Mouse (Mus musculus) kidney, embryonic 16.5 days (tissue): ENCODE measurements around the gene Ankrd13b. TPM values are rescaled to one million over a fixed set of nuclear protein-coding genes. Genes with fewer than 3 reads are reported as not detected.
"Not testable (repeated sequence)": the region's sequence is repeated elsewhere in the genome, so short reads cannot be mapped to it uniquely, and the experiment has no call there.

Experiments used
- ATAC-seq: fragments of 200-750 bp; cut with Nextera tagmentation; 2 replicates; pipeline ENCODE4 v1.8.0; 2017; ENCODE audit warnings: moderate TSS enrichment; ENCODE audit not compliant: low FRiP score, low TSS enrichment
- H3K27ac ChIP-seq: fragments of 300-500 bp; sonication (generic); 2 replicates; pipeline ENCODE4 v1.5.1; 2014; ENCODE audit warnings: low read length
- H3K27me3 ChIP-seq: fragments of 300-500 bp; sonication (generic); 2 replicates; pipeline ENCODE4 v1.6.1; 2014; ENCODE audit warnings: low read length, control low read depth, mixed read lengths; ENCODE audit not compliant: insufficient read depth
- H3K36me3 ChIP-seq: fragments of 300-500 bp; sonication (generic); 2 replicates; pipeline ENCODE4 v1.6.1; 2014; ENCODE audit warnings: low read length, control low read depth, mixed read lengths; ENCODE audit not compliant: insufficient read depth
- H3K4me1 ChIP-seq: fragments of 300-500 bp; sonication (generic); 2 replicates; pipeline ENCODE4 v1.6.1; 2014; ENCODE audit warnings: low read length, control low read depth, mixed read lengths; ENCODE audit not compliant: insufficient read depth
- H3K4me2 ChIP-seq: fragments of 300-500 bp; sonication (generic); replicated peaks from 2 replicates; pipeline ENCODE4 v1.6.1; 2014; ENCODE audit warnings: low read depth, low read length
- H3K4me3 ChIP-seq: fragments of 300-500 bp; sonication (generic); 2 replicates; pipeline ENCODE4 v1.5.1; 2014; ENCODE audit warnings: mild to moderate bottlenecking, low read length
- H3K9ac ChIP-seq: fragments of 300-500 bp; sonication (generic); replicated peaks from 2 replicates; pipeline ENCODE4 v1.6.1; 2014; ENCODE audit warnings: low read length
- H3K9me3 ChIP-seq: fragments of 300-500 bp; sonication (generic); 2 replicates; pipeline ENCODE4 v1.6.1; 2016; ENCODE audit warnings: low read length, control low read depth
- WGBS: fragments of 180-500 bp; shearing (Covaris S2); extraction: QIAGEN DNeasy Blood & Tissue Kit; methylation state at CpG from one replicate; pipeline ENCODE4 v1.1.7; 2014; 5-methylcytosine and 5-hydroxymethylcytosine counted together
- polyA plus RNA-seq: library from polyadenylated mRNA; unstranded; fragments of >200 nt; fragmentation: Nextera tagmentation; extraction: Ambion mirVana; gene quantifications from 2 replicates; pipeline ENCODE4 v1.2.1, GENCODE M21; 2015

Ankrd13b gene
- 3.5 and 4.0 TPM in 2 replicates for polyA plus RNA-seq

DNA sequence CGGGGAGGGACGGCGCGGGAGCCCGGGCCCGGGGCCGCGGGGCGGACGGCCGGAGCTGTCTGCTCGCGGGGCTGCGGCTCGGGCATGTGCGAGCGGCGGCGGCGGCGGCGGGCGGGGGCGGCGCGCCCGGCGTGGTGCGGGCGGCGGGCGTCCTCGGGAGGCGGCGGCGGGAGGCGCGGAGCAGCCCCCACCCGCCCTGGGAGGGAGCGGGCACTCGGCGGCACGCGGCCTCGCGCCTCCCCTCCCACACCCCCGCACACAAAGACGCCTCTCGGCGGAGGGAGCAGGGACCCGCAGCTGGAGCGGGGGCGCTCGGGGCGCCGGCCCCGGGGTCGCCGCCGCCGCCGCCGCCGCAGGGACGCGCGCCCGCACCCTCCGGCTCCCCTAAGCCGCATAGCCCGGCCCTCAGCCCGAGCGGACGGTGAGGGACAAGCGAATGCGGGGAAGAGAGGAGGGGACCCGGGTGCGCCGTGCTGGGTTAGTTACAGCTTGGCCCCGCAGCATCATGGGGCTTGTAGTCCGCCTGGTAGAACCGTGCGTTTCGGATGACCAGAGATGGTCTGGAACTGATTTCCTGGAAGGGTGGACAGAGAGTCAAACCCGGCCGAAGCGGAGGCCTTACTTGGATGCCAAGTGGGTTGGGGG lies at the start of gene Ankrd13b:
TSS of gene Ankrd13b (minus strand) at position 88 of the 645 bp plus-strand sequence.
- Histone ChIP-seq H3K27me3 (no peaks in the 10 kb centered on the region), H3K27ac (peak within 1 kb of the TSS; percentile 21; the same call in 1 of the 2 replicates), H3K4me1 (peaks cover 63% of the 10 kb centered on the region), H3K4me2 (peak within 1 kb of the TSS; percentile 97), H3K36me3 (no peaks in the 10 kb centered on the region), H3K4me3 (peak within 1 kb of the TSS; percentile 91), H3K9me3 (no peaks in the 10 kb centered on the region), H3K9ac (peak within 1 kb of the TSS; percentile 86)
- ATAC-seq: peak; percentile 60
- WGBS: under 1% methylated on average over 42 of the region's 87 CpGs

DNA sequence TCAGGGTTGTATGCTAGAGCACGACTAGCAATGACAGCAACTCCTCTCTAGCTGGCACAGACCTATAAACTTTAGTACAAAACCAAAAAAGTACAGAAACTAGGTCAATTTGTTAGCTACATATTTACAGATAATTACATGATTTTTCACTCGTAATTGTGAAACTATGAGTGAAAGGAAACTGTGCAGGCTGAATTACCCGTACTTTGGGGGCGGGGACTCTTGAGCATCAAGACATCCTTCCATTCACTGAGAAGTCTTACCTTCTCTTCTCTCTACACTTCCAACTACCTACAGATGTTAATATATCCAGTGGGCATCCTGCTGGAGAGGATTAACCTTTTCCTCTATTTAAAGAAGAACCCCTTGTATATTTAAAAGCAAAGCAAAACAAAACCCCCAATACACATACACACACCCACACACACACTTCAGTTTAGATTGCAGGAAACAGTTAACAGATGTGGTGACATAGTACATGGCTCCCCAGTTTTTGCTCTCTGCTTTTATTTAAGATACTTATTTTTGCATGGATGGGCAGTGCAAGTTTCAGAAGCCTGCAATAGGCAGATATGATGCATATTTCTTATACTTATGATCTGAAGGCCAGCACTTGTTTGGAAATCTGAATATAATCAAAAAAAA lies 42.8 kb upstream of the Ankrd13b start:
- no peak overlapping the region for H3K4me2 ChIP-seq
- no peak overlapping the region for H3K27ac ChIP-seq
- H3K9ac ChIP-seq: no peak overlapping the region
- no peak for ATAC-seq
- H3K4me1 ChIP-seq: no peaks in the 10 kb centered on the region
- H3K4me3 ChIP-seq: no peak overlapping the region
- WGBS: 88% methylated on average over 4 of the region's 4 CpGs
- no peaks in the 10 kb centered on the region for H3K27me3 ChIP-seq
- H3K36me3 ChIP-seq: peaks cover 5% of the 10 kb centered on the region; the same call in 1 of the 2 replicates
- H3K9me3 ChIP-seq: no peaks in the 10 kb centered on the region

DNA sequence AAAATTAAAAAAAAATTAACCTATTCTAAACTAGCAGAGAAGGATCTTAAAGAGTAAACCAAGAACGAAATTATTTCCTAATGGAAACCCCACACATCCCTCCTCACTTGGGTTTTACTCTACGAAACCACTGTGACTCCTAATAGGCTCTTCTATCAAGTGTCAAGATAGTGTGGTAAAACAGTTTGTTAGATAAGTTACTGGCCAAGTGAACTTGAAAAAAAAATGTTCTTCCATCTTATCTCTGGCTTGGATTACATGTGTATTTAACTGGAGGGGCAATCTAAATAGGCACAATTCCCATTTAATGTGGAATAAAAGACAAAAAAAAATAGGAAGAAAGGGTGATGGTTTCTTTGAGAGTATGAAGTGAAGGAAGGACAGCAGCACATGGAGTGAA lies 41.4 kb upstream of the Ankrd13b start:
- H3K9ac ChIP-seq: no peak overlapping the region
- no peak for ATAC-seq
- WGBS: 92% methylated on average over 2 of the region's 2 CpGs
- H3K27ac ChIP-seq: no peak overlapping the region
- no peak overlapping the region for H3K4me2 ChIP-seq
- no peak overlapping the region for H3K4me3 ChIP-seq
- no peaks in the 10 kb centered on the region for H3K27me3 ChIP-seq
- no peaks in the 10 kb centered on the region for H3K36me3 ChIP-seq
- H3K9me3 ChIP-seq: no peaks in the 10 kb centered on the region
- no peaks in the 10 kb centered on the region for H3K4me1 ChIP-seq

DNA sequence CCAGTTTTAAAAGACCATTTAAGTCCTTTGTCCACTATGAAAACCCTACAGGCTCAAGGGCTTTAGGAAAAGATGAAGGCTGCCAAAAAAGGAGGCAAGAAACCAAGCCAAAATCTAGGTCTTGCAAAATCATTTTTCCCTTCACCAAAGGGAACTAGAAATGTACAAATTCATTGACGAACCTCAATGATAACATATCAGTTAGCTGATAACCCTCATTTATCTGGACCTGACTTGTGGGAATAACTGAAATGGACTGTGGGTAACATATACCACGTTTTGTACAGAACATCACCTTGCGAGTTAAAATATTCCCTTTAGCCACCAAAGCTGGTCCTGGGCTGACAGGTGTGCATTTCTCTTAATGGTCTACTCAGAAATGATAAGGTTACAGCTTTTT lies 40.2 kb upstream of the Ankrd13b start:
- no peak overlapping the region for H3K4me3 ChIP-seq
- no peak overlapping the region for H3K27ac ChIP-seq
- H3K36me3 ChIP-seq: no peaks in the 10 kb centered on the region
- H3K27me3 ChIP-seq: no peaks in the 10 kb centered on the region
- H3K4me2 ChIP-seq: no peak overlapping the region
- no peaks in the 10 kb centered on the region for H3K9me3 ChIP-seq
- H3K9ac ChIP-seq: no peak overlapping the region
- WGBS: 91% methylated on average over 3 of the region's 3 CpGs
- no peaks in the 10 kb centered on the region for H3K4me1 ChIP-seq
- no peak for ATAC-seq

DNA sequence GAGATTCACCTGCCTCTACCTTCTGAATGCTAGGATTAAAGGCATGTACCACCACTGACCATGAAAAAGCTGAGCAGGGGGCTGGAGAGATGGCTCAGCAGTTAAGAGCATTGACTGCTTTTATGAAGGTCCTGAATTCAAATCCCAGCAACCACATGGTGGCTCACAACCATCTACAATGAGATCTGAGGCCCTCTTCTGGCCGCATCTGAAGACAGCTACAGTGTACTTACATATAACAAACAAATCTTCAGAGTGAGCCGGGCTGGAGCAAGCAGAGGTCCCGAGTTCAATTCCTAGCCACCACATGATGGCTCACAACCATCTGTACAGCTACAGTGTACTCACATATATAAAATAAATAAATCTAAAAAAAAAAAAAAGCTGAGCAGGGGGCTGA lies 38.9 kb upstream of the Ankrd13b start:
- H3K4me2 ChIP-seq, ATAC-seq, H3K36me3 ChIP-seq, H3K27me3 ChIP-seq, H3K27ac ChIP-seq, H3K4me1 ChIP-seq, H3K4me3 ChIP-seq, H3K9me3 ChIP-seq, H3K9ac ChIP-seq: not testable (repeated sequence)
- WGBS: 87% methylated on average over 3 of the region's 3 CpGs

DNA sequence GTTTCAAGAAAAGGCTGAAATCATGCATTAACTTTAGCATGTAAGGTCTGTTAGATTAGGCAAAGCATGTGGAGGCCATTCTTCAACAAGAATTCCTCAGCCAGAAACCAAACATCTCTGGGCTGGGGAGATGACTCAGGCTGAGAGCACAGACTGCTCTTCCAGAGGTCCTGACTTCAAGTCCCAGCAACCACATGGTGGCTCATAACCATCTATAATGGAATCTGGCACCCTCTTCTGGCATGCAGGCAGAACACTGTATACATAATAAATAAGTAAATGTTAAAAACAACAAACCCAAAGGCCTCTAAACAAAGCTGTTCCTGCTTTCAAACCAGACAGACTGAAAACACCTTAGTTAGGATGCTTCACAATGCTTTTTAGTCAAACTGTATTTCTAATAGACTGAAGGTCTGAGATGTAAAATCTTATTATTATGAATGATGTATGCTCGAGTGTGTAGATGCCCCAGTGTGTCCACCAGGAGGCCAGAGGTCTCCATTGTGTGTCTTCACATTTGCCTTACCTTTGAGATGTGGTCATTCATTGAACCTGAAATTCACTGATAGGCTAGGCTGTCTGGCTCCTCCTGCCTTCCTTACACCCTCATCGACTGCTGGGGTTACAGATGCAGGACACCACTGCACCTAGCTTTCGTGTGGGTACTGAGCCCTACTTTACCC lies 36.5 kb upstream of the Ankrd13b start:
- H3K27me3 ChIP-seq: no peaks in the 10 kb centered on the region
- no peak overlapping the region for H3K4me2 ChIP-seq
- no peak overlapping the region for H3K27ac ChIP-seq
- no peak overlapping the region for H3K4me3 ChIP-seq
- H3K36me3 ChIP-seq: no peaks in the 10 kb centered on the region
- no peak overlapping the region for H3K9ac ChIP-seq
- H3K4me1 ChIP-seq: no peaks in the 10 kb centered on the region
- H3K9me3 ChIP-seq: no peaks in the 10 kb centered on the region
- ATAC-seq: no peak
- 75% methylated on average over 3 of the region's 3 CpGs for WGBS

DNA sequence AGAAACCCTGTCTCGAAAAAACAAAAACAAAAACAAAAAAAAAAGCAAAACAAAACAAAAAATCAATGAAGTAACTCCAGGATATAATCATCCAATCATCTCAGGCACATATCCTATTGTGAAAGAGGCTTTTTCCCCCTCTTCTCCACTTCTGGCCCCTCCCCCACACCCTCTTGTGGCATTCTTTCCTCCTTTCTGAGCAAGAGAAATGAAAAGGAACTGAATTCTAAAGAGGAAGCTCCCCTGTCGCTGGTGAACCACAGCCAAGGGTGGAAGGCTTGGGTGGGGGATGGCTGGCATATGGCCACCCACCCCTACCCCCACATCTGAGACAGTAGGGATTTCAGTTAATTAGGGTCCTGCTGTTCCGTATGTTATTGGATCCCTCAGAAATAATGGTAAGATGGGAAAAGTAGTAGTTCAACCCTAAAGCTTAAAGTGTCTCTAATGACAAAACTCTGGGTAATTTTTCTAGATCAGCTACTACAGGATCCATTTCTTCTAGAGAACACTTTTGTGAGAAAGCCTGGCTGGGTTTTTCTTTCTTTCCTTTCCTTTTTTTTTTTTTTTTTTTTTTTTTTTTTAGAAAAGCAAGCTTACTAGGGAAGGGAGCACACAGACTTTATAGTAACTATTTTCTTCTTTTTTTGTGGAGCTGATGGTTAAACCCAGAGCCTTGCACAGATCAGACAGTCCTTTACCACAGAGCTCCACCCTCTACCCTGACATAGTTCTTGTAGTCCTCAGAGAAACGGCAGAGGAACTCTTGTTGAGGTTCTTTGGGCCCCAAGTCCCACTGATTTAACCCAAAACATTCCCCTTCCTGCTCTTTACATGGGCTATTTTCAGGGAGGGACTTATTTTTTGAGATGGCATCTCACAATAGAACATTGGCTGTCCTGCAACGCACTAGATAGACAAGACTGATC lies 31.4 kb upstream of the Ankrd13b start:
- WGBS: 53% methylated on average over 5 of the region's 5 CpGs
- no peak overlapping the region for H3K9ac ChIP-seq
- H3K9me3 ChIP-seq: no peaks in the 10 kb centered on the region
- H3K27ac ChIP-seq: no peak overlapping the region
- H3K27me3 ChIP-seq: peaks cover 9% of the 10 kb centered on the region
- no peak overlapping the region for H3K4me3 ChIP-seq
- H3K4me1 ChIP-seq: peaks cover 3% of the 10 kb centered on the region
- H3K4me2 ChIP-seq: no peak overlapping the region
- no peaks in the 10 kb centered on the region for H3K36me3 ChIP-seq
- no peak for ATAC-seq

DNA sequence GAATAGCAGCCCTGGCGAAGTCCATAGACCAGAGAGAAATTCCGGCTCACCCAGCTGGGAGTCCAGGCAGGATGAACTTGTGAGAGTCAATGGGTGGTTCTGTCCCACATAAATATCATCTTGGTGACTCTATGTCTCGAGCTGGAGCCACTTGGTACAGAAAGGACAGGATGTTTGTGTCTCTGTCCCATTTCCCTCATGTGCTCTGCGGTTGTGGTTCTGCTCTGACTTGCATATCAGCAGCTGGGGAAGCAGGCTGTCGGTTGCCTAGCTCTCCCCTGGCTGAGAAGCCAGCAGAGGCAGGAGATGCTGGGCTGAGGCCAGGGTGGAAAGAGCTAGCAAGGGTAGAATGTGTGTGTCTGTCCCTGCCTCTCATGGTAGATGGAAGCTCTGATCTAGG lies 29.6 kb upstream of the Ankrd13b start, which contains the start of gene Gm10392:
TSS of gene Gm10392 (minus strand) at position 156 of the 400 bp plus-strand sequence.
- no peak within 1 kb of the TSS for H3K4me2 ChIP-seq
- no peaks in the 10 kb centered on the region for H3K36me3 ChIP-seq
- 64% methylated on average over 5 of the region's 5 CpGs for WGBS
- no peak within 1 kb of the TSS for H3K9ac ChIP-seq
- ATAC-seq: no peak
- H3K9me3 ChIP-seq: no peaks in the 10 kb centered on the region
- no peak within 1 kb of the TSS for H3K4me3 ChIP-seq
- H3K27ac ChIP-seq: no peak within 1 kb of the TSS
- peaks cover 21% of the 10 kb centered on the region for H3K4me1 ChIP-seq
- H3K27me3 ChIP-seq: peaks cover 19% of the 10 kb centered on the region

DNA sequence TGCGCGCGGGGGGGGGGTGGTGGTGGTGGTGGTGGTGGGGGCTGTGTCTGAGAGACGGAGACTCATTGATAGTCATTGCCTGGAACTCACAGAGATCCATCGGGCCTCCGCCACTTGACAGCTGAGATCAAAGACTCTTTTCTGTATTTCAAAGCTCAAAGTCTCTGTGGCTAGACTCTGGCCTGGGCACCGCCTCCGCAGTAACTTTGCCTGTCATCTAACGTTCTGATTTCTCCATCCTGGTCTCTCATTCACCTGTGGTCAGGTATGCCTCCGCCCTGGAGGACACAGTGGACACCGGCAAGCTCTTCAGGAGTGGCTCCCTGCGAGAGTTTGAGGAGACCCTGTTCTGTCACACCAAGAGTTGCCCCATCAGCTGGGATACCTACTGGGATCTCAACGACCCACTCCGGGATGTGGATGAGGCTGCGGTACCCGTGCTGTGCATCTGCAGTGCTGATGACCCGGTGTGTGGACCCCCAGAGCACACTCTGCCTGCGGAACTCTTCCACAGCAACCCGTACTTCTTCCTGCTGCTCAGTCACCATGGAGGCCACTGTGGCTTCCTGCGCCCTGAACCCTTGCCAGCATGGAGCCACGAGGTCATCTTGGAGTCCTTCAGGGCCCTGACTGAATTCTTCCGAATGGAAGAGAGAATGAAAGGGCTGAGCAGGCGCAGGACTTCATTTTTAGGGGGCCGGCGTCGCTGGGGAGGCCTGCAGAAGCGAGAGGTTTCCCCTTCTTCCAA lies 28.7 kb upstream of the Ankrd13b start:
- ATAC-seq: no peak
- Histone ChIP-seq H3K36me3 (no peaks in the 10 kb centered on the region), H3K27ac (no peak overlapping the region), H3K9me3 (no peaks in the 10 kb centered on the region), H3K27me3 (peaks cover 19% of the 10 kb centered on the region), H3K4me2 (no peak overlapping the region), H3K4me1 (peaks cover 27% of the 10 kb centered on the region), H3K9ac (no peak overlapping the region), H3K4me3 (no peak overlapping the region)
- WGBS: 83% methylated on average over 27 of the region's 27 CpGs
